Mouse (Mus musculus) embryo, embryonic 11 days (tissue): ENCODE results near the gene Inka1.

Source experiments
- DNase-seq: peaks from one replicate; pipeline ENCODE4 v3.0.0-alpha.2; 2015

The Inka1 gene

DNA sequence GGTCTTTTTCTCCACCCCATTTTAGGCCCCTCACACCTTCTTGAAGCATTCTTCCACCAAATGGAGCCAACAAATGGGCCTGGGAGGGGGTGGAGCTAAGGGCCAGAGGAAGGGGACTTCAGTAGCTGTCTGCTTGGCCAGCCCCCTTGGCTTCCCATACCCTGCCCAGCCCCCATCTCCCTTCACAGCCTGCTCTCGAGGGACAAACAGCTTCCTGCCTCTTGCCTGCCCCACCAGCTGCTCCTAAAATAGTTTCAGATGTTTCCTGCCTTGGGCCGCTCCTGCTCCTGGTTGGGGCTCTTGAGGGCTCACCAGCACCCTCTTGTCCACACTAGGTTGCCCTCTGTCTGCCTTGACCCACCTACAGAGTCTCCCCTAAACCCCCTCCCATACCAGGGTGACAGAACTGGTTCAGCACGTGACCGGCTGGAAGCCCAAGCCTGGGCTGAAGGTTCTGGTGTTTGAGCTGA lies 2.2 kb downstream of the Inka1 start:
- peak; percentile 92 for DNase-seq

DNA sequence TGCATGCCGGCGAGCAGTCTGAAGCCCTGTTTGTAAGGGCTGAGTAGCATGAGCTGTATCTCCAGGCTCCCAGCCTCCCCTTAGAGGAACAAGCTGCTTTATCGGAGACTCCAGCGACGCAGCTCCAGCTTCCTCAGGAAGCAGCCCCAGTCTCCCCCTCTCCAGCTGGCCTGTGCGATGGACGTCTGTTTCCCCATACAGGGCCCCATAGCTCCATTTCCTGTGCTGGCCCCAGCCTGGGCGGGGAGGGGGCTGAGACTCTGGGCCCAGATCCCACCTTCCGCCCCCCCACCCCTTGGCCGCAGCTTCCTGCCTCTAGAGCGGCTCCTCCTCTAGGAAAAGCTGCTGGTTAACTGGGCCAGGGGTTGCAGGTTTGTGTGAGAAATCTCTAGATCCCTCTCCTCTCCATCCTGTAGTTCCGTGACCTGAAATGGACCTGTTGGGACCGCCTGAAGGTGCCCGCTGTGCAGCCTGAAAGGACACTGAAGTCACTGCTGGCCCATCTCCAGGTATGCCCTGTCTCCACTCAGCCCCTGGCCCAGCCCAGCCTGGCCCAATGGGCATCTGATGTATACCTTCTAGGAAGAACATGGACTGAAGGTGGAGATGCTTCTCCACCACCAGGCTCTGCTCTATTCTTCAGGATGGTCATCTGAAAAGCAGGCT lies 2.9 kb downstream of the Inka1 start, which contains the start of gene Gm20661:
Gene Gm20661 (plus strand): TSS at position 378 of the 666 bp plus-strand sequence.
- peak; percentile 90 for DNase-seq

DNA sequence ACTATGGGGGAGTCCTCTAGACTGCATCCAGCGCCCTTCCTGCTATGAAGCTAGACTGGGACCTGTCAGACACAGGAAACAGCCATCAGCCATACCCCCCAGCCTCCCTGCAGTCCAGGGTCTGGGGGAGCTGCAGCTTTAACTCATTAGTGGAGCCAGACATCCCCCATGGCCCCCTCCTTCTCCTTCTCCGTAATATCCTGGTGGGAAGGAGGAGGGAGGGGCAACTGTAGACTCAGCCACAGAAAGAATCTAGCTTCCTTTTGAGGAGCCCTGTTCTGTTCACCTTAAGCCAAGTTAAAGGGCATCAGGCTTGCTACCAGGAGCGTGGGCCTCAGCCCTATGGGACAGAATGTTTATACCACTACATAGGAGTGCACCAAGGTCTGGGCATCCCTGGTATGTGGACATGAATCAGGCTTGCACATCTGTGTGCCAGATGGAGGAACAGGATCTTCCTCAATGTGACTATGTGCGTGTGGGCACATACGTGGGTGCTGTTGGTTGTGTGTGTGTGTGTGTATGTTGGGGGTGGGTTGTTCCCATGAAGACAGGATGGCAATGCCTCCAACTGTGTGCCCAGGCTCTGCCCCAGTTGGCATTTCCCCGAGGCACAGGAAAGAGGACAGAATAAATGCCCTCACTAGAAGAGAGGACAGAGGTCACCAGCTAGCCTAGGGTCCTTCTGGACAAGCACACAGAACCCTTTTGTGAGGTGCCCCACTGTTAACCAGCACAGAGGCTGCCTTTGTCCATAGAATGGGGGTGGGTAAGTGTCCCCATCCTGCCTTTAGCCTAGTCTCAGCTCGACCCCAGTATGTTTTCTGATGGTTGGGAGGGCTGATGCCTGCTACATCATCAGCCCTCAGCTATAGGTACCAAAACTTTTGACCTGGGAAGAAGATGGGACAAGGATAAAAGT lies 3.7 kb downstream of the Inka1 start:
- DNase-seq = peak; percentile 89

DNA sequence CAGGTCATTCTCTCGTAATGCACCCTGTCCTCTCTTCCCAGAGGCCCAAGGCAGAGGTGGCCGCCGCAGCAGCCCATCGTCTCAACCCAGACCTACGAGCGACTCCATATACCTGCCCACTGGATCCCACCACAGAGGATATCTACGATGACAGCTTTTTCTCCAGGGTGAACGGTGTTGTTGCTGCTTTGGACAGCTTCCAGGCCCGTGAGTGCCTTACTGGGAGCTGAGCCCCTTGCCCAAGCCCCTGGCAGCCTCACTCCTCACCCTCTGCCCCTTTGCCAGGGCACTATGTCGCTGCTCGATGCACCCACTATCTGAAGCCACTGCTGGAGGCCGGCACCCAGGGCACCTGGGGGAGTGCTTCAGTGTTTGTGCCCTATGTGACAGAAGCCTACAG lies 6.9 kb downstream of the Inka1 start:
- no peak for DNase-seq

DNA sequence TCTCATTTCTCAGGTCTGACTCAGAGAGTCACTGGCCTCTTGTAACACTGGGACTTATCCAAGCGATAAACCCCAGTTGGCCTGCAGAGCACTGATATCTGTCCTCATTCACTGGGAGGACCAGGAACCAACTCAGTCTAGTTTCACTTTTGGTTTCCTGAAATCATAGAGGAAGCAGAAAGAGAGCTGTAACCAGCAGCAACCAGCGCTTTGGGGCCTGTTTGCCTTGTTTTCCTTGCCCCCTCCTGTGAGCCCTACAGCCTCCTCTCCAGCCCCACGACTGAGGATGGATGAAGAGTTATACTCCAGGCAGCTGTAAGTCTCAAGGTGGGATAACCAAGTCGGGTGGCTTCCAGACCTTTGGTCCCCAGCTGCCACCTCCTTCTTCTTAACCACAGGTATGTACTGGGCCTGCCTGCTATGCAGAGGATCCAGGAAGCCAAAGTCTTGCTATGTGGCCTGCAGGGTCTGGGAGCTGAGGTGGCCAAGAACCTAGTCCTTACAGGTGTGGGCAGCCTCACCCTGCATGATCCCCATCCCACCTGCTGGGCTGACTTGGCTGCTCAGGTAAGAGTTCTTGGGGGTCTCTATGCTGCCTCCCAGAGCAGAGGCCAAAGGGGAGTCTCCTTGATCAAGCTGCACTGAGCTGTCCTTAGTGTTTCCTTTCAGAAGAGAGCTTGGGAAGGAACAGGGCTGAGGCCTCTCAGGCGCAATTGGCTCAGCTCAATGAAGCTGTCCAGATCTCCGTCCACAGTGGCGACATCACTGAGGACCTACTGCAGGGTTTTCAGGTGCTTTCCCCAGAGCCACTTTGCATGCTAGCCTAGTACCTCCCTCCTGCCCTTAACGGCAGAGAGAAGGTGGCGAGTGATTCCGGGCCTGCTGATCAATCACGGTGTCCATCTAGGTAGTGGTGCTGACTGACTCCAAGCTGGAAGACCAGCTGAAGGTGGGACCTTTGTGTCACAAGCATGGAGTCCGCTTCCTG lies 10.0 kb downstream of the Inka1 start, which contains the start of gene Uba7:
Gene Uba7 (plus strand): TSS at position 107 of the 988 bp plus-strand sequence.
- no peak for DNase-seq

DNA sequence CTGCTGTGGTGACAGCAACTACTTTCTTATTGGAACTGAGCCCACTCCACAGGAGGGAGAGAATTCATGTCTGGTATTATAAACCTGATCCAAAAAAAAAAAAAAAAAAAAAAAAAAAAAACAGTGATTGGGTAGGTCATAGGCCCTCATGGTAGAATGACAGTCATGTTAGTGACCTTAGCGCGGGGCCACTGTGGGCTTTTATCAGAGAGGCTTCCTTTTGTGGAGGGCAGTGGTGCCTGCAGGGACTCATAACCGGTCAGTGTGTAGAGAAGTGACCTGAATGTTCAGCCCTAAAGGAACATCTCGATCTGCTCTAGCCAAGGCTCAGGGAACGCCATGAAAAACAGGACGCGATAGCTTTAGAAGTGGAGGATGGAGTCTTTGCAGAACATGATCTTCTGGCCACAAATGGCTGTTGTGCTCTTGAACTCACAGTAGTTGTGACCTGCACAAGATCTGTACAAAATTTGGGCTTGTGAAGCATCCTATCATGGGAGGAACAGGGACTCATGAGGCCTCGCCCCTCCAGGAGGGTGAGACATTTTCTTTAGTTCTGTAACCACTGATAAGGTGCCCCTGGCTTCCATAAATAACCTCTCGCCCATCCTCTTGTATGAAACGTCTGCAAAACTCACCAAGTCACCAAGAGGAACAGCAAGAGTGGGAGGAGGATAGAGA lies 11.0 kb downstream of the Inka1 start:
- DNase-seq = no peak

DNA sequence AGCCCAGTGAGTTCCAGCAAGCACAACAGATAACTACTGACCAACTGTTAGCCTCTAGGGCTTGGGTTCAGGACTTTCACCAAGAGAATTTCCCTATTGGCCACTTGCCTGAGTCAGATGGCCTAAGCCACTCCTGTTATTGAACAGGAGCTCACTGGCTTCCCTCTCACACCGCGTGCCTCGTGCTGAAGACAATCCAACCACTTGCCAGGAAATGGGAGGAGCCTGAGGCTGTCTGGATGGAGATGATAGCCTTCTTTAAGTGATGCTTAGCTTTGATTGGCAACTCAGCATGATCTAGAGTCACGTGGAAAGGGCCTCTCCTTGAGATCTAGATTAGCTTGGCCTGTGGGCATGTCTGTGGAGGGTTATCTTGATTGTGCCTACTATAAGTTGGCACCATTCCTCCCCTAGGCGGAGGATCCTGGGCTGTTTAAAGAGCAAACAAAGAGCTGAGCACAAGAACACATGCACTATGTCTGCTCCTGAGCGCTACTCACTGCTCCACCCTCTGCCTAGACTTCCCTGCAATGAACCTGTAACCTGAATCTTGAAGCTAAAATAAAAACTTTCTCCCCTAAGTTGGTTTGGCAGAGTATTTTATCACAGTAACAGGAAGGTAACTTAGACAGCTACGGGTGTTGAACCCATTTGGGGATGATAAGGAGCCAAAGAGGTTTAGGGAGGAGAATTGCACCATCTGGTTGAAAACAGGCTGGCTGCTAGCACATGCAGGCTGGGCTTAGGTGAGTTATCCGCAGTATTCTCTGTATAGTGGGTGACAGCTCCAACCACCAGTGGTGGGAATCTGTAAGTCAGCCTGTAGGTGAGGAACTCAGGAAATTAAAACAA lies 13.8 kb downstream of the Inka1 start:
- no peak for DNase-seq

DNA sequence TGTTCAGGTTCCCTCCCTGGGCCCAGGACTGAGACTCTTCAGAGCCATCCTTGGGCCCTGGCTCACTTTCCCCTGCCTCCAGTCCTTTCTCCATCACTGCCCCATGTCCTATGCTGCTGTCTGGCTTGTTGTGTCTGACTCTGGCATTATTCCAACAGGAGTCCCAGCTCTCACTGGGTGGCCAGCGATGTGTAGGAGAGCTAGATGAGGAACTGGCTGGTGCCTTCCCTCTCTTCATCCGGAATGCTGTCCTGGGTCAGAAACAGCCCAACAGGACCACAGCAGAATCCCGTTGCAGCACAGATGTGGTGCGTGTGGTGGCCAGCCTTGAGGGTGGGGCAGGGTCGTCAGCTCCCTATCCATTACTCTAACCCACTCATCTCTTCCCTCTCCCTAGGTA lies 15.4 kb downstream of the Inka1 start:
- no peak for DNase-seq

DNA sequence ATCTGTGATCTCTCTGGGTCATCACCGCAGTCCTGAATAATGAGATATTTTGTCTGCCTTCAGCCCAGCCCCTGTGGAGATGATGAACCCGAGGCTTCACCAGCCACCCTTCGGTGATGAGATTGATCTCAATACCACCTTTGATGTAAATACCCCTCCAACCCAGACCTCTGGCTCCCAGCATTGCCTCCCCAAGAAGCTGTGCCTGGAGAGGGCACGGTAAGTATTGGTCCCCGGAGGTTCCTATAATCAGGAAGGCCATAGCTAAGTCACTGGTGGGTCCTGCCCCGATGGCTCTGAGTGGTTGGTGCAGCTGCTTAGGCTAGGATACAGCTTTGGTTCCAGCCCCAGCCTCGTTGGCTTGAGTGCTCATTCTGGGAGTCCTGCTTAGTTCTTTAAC lies 17.1 kb downstream of the Inka1 start:
- DNase-seq = no peak

DNA sequence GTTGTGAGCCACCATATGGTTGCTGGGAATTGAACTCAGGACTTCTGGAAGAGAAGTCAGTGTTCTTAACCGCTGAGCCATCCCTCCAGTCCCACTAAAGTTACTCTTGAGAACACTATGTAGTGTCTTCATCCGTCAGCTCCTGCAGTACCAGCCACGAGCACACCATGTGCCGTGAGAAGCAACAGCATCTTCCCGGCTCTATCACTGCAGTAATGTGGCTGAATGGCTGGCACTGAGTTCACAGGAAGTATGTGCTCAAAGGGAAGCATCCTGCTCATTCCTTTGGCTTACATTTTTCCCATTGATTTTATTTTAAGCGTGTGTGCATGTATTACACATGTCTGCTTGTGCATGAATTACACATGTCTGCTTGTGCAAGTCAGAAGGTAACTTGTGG lies 18.2 kb downstream of the Inka1 start:
- DNase-seq = no peak

DNA sequence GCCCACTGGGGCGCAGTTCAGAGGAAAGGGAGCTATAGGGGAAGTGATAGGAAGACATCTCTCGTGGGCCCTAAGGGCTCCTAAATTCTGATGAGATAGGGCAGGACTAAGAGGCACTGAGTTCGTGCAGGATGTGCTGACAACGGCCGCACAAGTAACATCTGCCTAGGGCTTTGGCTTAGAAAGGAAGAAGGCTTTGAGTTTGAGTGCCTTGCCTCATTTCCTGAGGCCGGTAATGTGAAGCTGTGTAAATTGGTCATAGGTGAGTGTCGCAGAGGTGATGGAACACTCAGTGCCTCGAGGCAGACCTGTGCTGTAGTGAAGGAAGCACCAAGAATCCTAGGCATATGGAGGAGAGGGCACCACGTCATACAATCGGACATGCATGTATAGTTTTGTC lies 19.0 kb downstream of the Inka1 start:
- no peak for DNase-seq

DNA sequence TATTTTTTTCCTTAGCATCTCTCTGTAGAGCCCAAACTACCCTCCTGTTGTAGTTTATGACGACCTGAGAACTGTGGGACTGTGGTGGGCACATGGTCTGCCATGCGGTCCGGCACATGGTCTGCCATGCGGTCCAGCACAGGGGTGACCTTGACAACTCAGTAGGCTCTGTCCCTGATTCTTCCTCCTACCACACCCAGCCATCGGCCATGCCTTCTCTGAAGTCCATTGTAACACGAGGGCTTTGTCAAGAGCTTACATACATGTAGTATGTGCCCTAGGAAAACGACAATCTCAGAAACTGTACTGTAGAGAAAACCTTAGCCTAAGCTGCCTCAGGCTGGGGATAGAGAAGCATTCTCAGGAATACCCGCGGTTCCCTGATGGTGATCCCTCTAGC lies 21.0 kb downstream of the Inka1 start:
- DNase-seq = no peak

DNA sequence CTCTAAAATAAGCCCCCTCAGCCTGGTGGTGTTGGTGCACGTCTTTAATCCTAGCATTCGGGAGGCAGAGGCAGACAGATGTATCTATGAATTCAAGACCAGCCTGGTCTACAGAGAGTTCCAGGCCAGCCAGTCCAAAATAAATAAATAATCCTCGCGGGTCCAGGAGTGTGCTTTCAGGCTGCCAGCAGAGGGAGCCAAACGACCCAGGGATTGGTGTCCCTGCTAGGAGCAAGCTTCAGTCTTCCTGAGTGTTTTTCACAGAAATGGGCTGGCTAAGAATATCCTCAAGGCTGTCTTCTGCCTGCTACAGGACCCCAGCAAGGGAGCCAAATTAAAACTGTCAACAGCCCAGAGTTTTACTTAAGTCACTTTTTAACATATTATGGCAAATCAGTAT lies 22.0 kb downstream of the Inka1 start:
- peak; percentile 91 for DNase-seq

DNA sequence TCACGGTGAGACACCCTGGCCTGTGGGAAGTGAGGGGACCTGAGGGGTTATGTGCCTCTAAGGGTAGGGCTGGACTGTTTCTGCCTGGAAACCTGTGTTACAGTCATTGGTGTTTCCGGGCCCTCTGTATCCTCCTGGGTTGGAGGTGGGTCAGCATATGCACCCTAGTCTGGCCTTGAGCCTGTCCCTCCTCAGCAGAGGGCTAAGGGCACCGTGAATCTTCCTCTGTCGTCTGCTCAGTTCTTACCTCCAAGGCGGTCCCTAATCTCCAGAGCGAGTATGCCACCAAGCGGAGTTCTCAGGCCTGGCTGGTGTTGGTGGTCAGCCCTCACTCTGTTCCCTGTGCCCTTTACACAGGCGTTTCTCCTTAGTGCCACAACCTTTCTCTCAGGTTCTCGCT lies 22.8 kb downstream of the Inka1 start:
- DNase-seq = no peak

DNA sequence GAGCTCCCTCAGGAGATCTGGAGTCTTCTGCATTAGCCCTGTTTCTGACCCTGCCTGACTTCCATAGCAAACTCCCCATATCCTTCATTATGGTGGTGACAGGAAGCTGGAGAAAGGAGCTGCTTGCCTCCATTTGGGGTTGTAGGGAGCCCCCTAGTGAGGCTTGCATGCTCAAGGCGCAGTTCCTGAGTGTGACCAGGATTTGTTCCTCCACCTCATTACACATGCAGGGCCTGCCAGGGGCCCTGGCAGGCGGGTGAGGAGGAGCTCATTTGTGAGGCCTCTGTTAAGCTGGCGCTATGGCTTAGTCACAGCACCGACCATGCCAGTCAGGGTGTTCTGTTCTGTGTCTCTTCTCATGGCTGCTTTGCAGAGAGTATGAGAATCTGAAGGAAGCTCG lies 23.8 kb downstream of the Inka1 start:
- DNase-seq = peak; percentile 45

DNA sequence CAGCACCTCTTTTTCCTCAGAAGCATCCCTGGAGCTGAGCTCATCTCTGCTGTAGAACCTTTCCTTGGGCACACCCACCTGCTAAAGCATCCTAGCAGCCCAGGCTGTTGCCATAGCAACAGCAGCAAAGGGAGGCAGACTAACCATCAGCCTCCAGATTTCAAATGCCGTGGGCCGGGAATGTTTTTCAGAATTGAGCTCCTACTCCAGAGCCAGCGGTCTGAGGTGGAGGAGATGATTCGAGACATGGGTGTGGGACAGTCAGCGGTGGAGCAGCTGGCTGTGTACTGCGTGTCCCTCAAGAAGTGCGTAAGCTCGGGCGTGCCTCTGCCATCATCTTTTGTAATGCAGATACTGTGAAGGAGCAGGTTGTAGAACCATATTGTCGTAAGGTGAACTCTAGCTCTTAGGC lies 24.3 kb downstream of the Inka1 start:
- DNase-seq = no peak

DNA sequence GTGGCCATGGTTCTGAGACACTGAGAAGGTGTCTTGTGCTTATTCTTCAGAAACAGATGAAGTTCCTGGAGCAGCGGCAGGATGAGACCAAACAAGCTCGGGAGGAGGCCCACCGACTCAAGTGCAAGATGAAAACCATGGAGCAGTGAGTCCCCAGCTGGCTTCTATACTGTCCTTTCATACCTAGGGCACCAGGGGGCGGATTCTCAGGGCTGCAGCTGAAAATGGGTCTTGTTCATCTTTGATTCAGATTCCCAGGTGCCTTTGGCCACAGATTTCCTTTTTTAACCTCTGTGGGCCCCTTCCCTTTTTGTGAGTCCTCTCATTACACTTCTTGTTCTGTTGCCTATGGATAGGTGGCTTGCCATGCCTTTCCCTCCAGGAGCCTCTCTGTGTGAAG lies 24.8 kb downstream of the Inka1 start:
- no peak for DNase-seq

DNA sequence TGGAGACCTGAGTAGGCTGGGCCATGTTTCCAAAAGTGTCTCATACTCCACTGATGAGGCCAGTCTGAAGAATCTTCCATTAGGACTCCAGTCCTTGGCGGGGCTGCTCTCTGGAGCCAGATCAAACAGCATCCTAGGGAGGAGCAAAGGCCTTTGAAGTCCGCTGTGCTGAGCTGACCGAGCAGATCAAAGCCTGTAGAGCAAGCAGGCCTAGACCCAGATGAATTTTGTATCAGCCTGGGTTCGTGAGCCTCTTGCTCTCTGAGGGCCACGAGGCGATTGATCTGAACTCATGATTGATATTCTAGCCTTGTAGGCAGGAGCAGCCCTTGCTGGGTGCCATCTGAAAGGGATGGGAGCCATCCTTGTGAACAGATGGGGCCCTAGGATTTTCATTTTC lies 25.8 kb downstream of the Inka1 start:
- DNase-seq = no peak

DNA sequence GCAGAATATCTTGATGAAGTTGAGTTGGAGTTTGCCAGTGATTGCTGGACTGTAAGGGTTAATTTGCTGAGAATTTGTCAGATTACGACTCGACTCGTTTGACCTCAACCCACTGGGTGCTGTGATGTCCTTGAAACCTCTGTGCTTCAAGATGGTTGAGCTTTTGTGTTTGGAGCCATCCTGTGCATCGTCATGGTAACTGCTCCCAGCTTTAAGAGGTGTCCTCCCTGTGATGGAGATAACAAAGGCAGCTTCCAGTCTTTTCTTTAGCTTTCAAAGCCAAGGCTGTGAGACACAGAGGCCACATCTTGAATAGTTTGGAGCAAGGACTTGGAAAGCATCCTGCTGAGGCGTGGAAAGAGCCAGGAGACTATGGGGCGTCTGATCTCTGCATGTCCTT lies 28.5 kb downstream of the Inka1 start:
- no peak for DNase-seq

DNA sequence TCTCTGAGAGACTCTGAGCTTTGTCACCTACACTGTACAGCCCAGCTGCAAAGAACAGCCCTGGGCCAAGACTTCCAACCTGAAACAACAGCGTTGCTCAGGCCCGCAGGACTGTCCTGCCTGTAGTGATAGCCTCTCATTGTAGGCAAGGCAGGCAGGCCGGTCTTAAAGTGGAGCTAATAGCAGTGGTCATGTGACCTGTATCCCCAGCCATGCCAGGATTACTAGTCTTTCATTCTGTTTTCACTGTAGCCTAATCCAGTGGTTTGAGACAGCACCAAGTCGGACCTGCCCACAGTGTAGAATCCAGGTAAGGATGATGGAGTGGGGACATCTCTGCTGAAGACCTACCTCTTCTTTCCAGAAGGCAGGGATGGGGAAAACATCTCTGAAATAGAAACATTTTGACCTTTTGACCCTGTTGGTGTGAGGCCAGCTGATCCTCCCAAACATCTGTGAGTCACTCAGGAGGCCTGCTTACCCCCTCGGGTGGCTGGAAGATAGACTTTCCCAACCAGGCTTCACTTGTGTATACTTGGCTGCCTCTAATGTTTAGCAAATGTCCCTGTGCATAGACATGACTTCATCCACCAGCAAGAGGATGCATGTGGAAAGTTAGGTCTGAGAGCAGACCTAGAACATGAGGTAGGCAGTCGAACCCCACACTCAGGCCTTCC lies 29.9 kb downstream of the Inka1 start:
- no peak for DNase-seq
